Mouse (Mus musculus): ENCODE results near the gene Khsrp.

DNA sequence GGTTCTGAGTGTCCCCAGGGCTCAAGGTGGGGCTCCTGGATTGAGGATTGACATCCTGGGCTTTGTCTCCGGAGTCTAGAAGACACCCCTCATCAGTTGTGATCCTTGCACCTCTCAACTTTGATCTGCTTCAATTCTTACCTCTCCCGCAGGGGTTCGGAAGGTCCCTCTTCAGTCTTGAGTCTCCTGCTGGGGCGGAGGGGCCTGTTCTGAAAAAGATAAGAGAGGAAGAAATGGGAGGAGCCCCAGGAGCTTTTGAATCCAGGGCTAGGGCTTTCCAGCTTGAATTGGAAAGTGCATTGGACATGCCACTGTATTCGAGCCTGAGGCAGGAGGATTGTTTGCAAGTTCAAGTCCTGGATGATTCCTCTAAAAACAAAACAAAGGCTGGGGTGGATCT, 35.6 kb upstream of the Khsrp start:
- TF ChIP-seq CTCF (IDR thresholded peaks at IDR 0.05; ENCODE audit: low read depth) = no peak
- TF ChIP-seq EP300 (IDR thresholded peaks at IDR 0.05; ENCODE audit: low read depth) = no peak

Data from liver, postnatal 0 days (tissue).